Mouse (Mus musculus): ENCODE data around the gene Fbxo6.

DNA sequence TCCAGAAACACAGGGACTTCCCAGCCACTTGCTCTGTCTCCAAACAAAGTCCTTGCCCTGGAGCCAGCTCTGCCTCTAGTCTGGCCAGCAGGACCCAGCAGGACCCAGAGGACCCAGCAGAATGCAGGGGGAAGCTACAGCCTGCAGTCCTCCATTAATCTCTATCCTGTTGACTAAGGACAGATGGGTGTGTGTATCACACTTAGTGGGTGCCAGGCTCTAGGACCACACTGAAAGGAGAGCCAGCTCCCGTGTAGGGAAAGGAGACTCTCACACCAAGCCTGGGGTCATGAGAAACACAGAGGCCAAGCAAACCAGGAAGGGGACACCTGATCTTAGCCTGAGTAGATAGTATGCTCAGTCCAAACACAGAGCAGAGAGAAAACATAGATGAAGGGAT, 23.7 kb downstream of the Fbxo6 start:
- TF ChIP-seq POLR2A (IDR thresholded peaks at IDR 0.05; ENCODE audit: low read depth, low read length) (no peak), CTCF (IDR thresholded peaks at IDR 0.05; ENCODE audit: extremely low read depth, insufficient read depth, insufficient read length, insufficient replicate concordance) (no peak)

All from spleen, adult 2 months (tissue).